In genomic region chr15:7132741-7133140, GRCm38 (mm10) we compare ENCODE assay signal across 9 mouse cellular contexts. TPM values are rescaled to one million over a fixed set of nuclear protein-coding genes. Genes with fewer than 3 reads are reported as not detected.
A peak's percentile ranks its signal among the peaks of the same experiment; 100 is the strongest.
DNase-seq lines count a peak whose midpoint lies in the region; TF ChIP-seq lines count a peak whose summit lies in the region.
"Had no signal": no experiment of that assay in that cellular context is flagged by ENCODE, and none has a peak within 500 bp of the region (broad histone marks: within the 10 kb centered on the region; RNA-seq: fewer than 3 reads in every experiment).

No protein-coding gene starts in this region.

- H3K36me3 ChIP-seq in testis, adult 2 months (ENCODE audit: control insufficient read depth, insufficient read depth, low read length), result no peaks in the 10 kb centered on the region

- peak; percentile 94 for DNase-seq in heart, adult 11 months
- no peak for DNase-seq in heart, adult 8-10 months (ENCODE audit: low spot score)
- no peak for DNase-seq in testis, postnatal 14 days (ENCODE audit: low spot score)
- DNase-seq in lung, postnatal 10 days, result peak; percentile 59
- no peak for DNase-seq in c-Kit-positive CD71-positive TER-119-positive erythroid progenitor cells, embryonic 14.5 days (ENCODE audit: low spot score)
- DNase-seq in gastrocnemius, postnatal 4 days (ENCODE audit: low spot score in 2 of 2), result no peak
- DNase-seq in urinary bladder, postnatal 25 days (ENCODE audit: low spot score), result no peak
- DNase-seq: right cerebral cortex, postnatal 14 days had no signal

- peaks cover 16% of the 10 kb centered on the region for H3K4me1 ChIP-seq in testis, adult 2 months (ENCODE audit: control insufficient read depth, insufficient read depth, low read length)

- H3K27ac ChIP-seq in testis, adult 2 months (ENCODE audit: control insufficient read depth, insufficient read depth, low read depth, low read length), result peak overlapping the region; percentile 10; the same call in 1 of the 2 replicates

- no peak overlapping the region for H3K4me3 ChIP-seq in testis, adult 2 months (ENCODE audit: control insufficient read depth, low read depth, low read length)

- H3K27me3 ChIP-seq in testis, adult 2 months (ENCODE audit: control insufficient read depth, insufficient read depth, low read length), result no peaks in the 10 kb centered on the region

- TF ChIP-seq CTCF in testis, adult 2 months (IDR thresholded peaks at IDR 0.05; ENCODE audit: control insufficient read depth, insufficient read depth, insufficient replicate concordance, low read depth, low read length), result peak; percentile 26; the same call in 1 of the 2 replicates

- TF ChIP-seq POLR2A in testis, adult 2 months (IDR thresholded peaks at IDR 0.05; ENCODE audit: control insufficient read depth, low read depth, low read length), result no peak

RNA-seq across cellular contexts. Expression of gene Lifr, which starts 42.3 kb away (rescaled TPM):
- 10 to 100 TPM; 51.5 to 61.6 (median 57.9) TPM for total RNA-seq in heart, adult 8-10 months (2022)
- polyA plus RNA-seq in testis, adult 2 months (2012; rRNA removed), result 7.6 and 8.8 TPM in 2 replicates
- total RNA-seq in gastrocnemius, postnatal 4 days (2021), result 10 to 100 TPM; 58.4 to 59.1 TPM

Comparison
In these comparisons a context has a peak if more than half of its experiments do, and no peak if none do; other contexts are left out.
1. DNase-seq: peak in heart, adult 11 months (single experiment) and lung, postnatal 10 days (single experiment); none in heart, adult 8-10 months (single experiment), testis, postnatal 14 days (single experiment), c-Kit-positive CD71-positive TER-119-positive erythroid progenitor cells, embryonic 14.5 days (single experiment), gastrocnemius, postnatal 4 days (0 of 2) and urinary bladder, postnatal 25 days (single experiment).